Mouse (Mus musculus) olfactory bulb, adult 2 months (tissue): ENCODE measurements around the gene Atp8a1.

Experiments
- CTCF ChIP-seq: fragments of 200-500 bp; IDR thresholded peaks from 2 replicates; pipeline ENCODE4 v1.5.1; 2012; ENCODE audit warnings: low read depth, mild to moderate bottlenecking, low read length, moderate library complexity; ENCODE audit not compliant: insufficient read depth
- POLR2A ChIP-seq: fragments of 200-500 bp; IDR thresholded peaks from 2 replicates; pipeline ENCODE4 v1.6.1; 2012; ENCODE audit warnings: mild to moderate bottlenecking, low read depth, low read length, moderate library complexity; ENCODE audit not compliant: insufficient read depth

DNA sequence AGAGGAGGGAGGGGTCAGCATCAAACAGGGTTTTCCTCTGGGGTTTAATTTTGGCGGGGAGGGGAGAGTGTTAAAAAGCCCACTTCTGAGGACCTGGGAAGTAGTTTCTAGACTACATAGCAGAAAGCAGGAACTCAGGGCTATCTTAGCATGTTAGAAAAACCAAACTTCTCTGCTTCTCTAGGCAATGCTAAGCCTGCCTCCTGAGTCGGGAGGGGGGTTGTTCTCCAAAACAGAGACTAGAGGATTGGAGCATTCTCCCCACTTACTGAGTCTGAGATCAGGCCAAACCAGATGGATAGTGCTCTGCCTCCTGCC, 237.8 kb downstream of the Atp8a1 start:
- TF ChIP-seq CTCF, result no peak
- TF ChIP-seq POLR2A, result no peak
